Mouse (Mus musculus) lung, adult 2 months (tissue): ENCODE results near the gene Gm27021.

Source experiments
- CTCF ChIP-seq: fragments of 200-500 bp; IDR thresholded peaks from 2 replicates; pipeline ENCODE4 v1.5.1; 2011; ENCODE audit warnings: mild to moderate bottlenecking, low read length, control low read depth; ENCODE audit not compliant: insufficient read depth
- POLR2A ChIP-seq: fragments of 200-500 bp; IDR thresholded peaks from 2 replicates; pipeline ENCODE4 v1.6.1; 2011; ENCODE audit warnings: low read depth, mild to moderate bottlenecking, control low read depth, low read length, borderline replicate concordance; ENCODE audit errors: extremely low read depth

- TF ChIP-seq CTCF: no peak
- TF ChIP-seq POLR2A: no peak
Observed at GRCm38 (mm10) chr8:120563348-120563724, 104.5 kb downstream of the Gm27021 start.
